Mouse (Mus musculus) testis, adult 2 months (tissue): Measurements from ENCODE around the gene Jak1.

Source experiments
- CTCF ChIP-seq: fragments of 200-500 bp; IDR thresholded peaks from 2 replicates; pipeline ENCODE4 v1.5.1; 2012; ENCODE audit warnings: low read depth, mild to moderate bottlenecking, inconsistent platforms, low read length, moderate library complexity; ENCODE audit not compliant: control insufficient read depth, insufficient read depth, insufficient replicate concordance
- POLR2A ChIP-seq: fragments of 200-500 bp; IDR thresholded peaks from 2 replicates; pipeline ENCODE4 v1.6.1; 2012; ENCODE audit warnings: low read depth, mild to moderate bottlenecking, inconsistent platforms, low read length, moderate library complexity; ENCODE audit not compliant: control insufficient read depth

DNA sequence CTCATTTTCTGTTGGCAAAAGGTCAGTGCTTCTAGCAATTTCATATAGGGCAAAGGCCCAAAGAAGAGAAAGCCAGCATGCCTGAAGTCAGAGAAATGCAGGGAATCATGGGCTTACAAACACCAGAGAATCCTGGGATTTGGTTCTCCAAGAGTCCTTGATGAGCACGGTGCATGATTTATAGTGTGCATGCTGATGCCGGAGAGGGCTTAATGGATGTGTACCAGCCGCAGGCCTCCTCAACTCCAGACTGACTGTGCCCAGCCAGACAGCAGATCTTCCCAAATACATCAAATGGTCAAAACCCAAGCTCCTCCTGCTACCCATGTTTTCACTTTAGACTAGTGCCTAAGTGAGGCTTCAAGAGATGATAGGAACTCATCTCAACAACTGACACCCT lies 87.3 kb downstream of the Jak1 start:
- no peak for TF ChIP-seq CTCF
- TF ChIP-seq POLR2A, result no peak
